Mouse (Mus musculus) heart, postnatal 36 days (tissue): ENCODE data around the gene Stub1. TPM values are rescaled to one million over a fixed set of nuclear protein-coding genes. Genes with fewer than 3 reads are reported as not detected.

Source experiments
- DNase-seq, 2 experiments: peaks; one replicate each; pipeline ENCODE4 v3.0.0; 2021 to 2022
- intact Hi-C: fragments of 180-260 bp; cut with DNase I; formaldehyde crosslinking; loops from one replicate; pipeline ENCODE4 v1.15.1; 2025
- total RNA-seq, 2 experiments: library from RNA; stranded (reverse); gene quantifications; 2 replicates each; pipeline ENCODE4 v1.2.3; 2021

Stub1 gene
- total RNA-seq, 2 experiments from 2014 or later: 111 to 116 TPM

DNA sequence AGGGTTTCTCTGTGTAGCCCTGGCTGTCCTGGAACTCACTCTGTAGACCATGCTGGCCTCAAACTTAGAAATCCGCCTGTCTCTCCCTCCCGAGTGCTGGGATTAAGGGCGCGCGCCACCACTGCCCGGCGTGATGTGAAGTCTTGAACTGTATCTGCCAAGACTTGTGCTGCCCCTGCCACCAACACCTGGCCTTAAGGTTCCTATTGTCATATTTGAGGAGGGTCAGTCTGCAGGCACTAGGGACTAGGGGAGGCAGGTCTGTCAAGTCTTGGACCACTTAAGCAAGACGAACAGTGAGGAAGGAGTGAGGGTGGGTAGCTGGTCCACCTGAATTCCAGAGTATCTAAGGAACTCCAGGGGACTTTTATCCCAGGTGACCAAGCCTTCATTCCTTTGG is 36.3 kb upstream of the Stub1 start:
- intact Hi-C loops: loop anchor here (2.0 kb wide), 1 partner anchor 25 kb away; the partner anchor contains the start of gene Rhot2
- no peak for DNase-seq

DNA sequence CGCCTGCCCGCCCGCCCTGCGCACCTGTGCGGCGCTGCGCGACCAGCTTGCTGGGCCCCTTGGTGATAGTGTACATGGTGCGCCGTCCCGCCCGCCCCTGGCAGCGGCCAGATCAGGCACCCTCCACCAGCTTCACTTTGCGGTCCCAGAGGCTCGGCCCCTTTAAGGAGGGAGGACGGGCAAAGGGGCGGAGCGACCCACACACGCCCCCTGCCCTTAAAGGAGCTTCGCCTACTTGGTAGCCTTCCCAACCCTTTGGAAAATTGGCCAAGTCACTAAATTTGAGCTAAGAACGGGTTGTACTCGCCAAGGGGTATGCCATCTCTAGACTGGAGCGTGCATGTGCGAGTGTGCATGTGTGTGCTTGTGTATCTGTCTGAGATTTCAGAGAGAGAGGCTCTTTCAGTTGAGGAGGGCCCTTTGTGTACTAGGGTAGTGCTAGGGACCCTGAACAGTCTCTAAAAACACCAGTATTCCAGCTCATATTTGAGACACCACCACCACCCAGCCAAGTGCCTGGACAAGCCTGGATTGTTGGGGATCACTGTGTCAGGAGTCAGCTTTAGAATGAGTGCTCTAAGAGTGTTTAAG is 35.5 kb upstream of the Stub1 start, which contains the start of gene Mcrip2:
Mcrip2 (minus strand) TSS at position 164 of the 591 bp plus-strand sequence.
- intact Hi-C loops: loop anchor here (2.0 kb wide), 1 partner anchor 24 kb away; the partner anchor contains the start of gene Rhot2
- peak; percentile 83 to 86 for DNase-seq

DNA sequence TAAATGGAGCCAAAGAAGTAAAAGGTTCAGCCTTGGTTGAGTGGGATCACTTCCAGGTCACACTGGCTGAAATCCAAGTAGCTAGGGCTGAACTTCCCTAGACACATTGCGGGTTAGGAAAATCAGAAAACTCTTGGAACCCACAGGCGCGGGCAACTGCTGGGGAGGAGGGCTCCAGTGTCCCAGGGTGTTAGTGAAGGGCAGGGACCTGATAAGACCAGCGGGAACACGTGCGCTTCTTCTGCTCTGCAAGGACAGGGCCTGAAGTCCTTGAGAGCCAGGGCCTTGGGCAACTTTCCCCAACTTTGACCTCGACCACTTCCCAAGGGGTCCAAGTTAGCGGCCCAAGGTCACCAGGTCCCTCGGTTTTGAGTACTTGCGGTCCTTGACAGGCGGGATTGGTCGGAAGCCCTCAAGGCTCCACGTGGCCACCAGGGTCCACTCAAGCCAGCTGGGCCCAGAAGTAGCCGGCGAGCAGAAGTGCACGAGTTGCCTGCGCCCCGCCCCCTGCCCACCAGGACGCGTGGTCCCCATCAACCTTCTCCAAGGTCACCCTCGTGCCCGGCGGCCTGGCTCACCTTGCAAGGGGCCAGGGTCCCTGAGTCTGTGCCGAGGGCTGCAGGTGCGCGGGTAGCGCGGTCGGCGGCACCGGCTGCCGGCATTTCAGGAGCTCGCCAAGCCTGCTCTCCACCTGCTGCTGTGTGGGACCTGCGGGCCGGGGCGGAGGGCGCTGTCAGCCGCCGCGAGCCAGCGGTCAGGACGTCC is 34.8 kb upstream of the Stub1 start:
- peak; percentile 68 to 69 for DNase-seq
- intact Hi-C loops: loop anchor here (2.0 kb wide), 1 partner anchor 23 kb away; the partner anchor contains the start of gene Rhot2

DNA sequence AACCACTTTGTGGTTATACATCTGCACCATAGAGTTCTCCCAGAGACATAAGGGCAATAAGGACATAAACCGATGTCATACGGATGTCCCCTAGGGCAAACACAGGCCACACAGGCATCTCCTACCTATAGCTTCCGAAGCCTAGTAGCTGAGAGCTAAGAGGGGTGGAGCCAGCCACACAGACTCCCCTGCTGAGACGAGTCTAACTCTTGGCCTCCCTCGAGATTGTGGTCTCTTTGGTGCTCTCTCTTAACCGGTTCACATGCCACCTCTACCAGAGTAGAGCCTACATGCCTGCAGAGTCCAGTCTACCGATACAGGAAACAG is 34.3 kb upstream of the Stub1 start:
- DNase-seq: no peak
- intact Hi-C loops: no loop called here

DNA sequence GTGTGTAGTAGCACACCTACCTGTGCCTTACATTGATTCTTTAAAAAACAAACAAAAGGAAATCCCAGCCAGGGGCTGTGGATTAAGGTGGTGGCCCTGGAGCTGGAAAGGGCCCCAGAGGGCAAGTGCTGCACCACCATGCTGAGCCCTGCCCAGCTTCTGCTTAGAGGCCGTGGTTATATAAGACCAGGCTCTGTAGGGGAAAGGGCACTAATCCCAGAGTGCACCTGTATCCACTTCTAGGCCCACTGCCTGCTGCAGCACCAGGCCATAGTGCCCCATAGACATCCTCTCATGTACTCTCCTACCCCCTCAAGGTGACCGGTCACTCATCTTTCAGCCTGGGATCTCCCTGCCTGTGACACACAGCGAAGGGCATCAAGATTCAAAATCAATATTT is 33.0 kb upstream of the Stub1 start:
- intact Hi-C loops: no loop called here

DNA sequence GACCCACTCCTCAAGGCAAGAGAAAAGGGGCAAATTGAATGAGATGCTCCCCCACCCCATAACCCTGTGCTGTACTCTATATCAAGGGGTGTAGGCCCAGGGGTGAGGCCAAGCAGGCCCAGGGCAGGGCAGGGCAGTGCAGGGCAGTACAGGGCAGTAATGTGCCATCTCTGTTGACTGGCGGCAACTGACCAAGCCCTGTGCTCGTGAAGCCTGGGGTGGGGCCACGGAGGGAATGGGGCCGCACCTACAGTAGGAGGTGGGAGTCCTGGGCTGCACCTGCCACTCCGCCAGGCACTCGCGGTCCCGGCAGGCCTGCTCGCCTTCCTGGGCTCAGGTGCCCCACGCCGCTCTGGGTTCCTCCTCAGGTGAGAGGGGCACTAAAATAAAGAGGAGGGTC is 32.1 kb upstream of the Stub1 start:
- no peak for DNase-seq
- intact Hi-C loops: no loop called here

More for the DNA sequence above, 33.0 kb upstream of the Stub1 start:
- DNase-seq: no peak

DNA sequence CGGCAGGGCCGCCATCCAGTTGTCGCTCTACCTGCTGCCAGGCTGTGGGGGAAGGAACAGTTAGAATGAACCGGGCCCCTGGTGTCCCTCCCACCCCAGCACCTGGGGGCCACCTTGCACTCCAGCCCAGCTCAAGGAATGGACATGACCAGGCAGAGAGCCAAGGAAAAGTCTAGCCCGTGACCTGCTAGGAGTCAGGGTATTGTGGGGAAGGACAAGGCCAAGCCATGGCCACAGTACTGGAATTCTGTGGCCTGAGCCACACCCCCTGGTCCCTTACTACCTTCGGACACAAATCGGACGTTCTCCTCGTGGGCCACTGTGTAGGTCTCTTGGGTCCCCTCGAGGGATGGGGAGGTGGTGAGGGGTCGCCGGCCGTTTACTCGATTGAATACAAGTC is 31.1 kb upstream of the Stub1 start:
- DNase-seq: no peak
- intact Hi-C loops: no loop called here

DNA sequence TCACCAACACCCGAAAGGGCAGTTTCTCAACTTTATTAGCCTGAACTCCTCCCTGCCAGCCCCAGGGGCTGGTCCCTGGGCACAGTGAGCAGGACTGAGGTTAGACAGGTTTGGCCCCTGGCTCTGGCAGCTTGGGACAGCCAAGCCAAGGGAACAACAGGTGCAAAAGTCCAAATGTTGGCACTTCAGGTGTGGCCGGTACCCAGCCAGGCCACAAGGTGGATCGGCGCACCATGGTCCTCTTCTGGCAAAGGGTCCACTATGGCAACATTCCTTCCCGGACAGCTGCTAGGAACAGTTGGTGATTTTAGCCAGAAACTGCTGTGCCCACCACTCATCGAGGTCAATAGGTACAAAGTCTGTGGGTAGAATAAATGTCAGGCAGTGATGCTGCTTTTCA is 30.5 kb upstream of the Stub1 start:
- intact Hi-C loops: no loop called here
- no peak for DNase-seq

DNA sequence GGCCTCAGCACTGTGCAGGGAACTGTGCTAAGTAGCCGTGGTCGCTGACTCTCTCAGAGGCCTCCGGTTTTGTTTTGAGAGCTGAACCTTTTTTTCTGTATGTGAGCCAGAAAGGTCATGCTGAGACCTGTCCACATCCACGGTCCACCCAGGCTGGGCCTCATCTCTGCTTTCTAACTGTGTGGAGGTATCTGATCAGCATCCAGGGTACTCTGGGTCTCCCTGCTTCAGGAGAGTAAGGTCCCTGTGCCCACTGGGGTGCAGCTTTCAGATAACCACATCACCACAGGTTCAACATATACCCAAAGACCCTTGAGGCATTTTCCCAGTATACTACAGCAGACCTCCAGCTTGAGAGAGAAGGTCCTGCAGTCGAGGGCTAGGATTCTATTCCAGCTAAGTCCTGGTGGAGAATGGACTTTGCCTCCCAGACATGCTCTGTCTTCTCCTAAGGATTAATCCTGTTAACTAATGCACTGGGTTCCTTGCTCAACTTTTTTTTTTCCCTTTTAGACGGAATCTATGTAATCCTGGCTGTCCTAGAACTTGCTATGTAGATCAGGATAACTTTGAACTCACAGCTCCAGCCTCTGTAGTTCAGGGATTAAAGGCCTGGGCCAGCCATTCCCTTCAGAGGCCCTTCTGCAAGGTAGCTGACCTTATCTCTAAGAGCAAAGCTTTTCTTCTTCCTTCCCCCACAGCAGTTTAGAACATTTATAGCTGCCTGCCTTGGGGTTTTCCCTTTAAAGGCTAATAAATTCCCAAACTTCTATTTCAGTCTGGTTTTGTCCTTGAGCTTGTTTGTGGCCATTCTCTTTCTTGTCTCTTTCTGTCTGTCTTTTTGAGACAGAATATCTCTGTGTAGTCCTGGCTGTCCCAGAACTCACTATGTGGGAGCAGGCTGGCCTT is 28.8 kb upstream of the Stub1 start:
- no peak for DNase-seq
- intact Hi-C loops: no loop called here

DNA sequence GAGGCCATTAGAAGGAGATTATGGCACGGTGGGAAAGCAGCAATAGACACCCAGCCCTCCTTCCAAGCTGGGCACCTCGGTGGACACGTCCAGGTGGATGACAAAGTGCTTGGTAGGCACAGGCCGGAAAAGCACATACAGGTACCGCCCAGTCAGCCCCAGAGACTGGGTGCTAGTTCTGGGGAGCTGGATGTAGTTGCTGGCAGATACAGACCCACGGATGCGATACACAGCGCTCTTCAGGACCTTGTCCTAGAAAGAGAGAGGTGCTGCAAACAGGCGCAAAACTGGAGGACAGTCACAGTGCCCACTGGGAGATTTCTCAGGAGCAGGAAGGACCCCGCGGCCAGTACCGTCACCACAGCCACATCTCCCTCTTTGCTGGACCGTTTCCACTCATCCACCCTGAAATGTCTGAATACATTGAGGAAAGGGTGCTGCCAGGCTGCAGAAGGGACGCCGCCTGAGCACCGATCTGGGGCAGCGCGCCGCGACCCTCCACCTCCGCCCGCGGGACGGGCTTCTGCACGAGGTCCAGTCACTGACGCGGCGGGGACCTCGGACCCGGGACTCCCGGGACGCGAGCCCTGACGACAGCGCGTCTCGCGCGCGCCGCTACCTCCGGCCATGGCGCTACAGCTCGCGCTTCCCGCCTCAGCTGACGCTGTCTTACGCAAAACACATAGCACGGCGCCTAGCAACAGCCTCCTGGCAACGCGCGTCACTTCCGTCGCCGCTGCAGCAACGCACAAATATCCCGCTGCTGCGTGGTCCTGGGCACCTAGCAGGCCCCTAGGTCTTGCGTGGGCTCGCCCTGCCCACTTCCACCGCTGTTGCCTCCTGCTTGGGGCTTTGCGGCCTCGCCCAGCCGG is 27.9 kb upstream of the Stub1 start, which contains the start of gene Wdr90:
Wdr90 (minus strand) TSS at position 670 of the 872 bp plus-strand sequence.
- intact Hi-C loops: no loop called here
- DNase-seq: peak; percentile 89

DNA sequence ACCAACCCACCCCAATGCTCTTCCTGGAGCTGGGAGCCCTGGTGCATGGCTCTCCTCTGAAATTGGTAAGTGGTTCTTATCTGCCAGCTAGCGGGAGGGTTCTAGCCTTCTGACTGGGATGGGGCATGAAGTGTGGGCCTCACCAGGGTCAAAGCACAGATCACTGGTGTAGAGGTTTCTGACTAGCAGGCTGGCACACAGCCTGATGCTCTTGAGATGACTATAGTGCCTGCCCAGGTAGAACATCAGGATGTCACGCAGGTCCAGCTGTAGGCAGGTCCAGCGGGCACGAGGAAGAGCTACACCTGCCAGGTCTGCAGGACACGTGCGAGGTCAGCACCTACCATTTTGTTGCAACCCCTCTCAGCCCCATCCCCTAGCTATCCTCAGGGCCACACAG is 27.0 kb upstream of the Stub1 start:
- no peak for DNase-seq
- intact Hi-C loops: no loop called here

DNA sequence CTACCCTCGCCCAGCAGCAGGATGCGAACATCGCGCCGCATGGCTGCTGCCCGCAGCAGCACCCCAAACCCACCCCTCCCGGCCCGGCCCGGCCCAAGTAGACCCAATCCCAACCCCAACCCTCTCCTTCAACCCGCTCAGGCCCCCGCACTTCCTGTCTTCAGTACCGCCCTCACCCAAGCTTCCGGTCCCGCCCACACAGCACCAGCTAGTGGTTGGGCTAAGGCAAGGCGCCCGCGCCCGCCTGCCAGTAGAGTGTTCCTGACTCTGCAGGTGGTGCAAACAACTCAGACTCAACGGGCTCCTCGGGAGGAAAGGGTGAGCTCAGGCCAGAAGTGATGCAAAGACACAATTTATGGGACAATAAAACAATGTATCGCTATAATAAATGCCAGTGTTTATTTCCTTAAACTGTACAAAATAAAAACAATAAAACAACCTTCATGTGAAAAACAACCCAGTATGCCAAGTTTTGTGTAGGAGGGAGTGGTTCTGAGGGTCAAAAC is 11.2 kb upstream of the Stub1 start, which contains the start of gene Rhot2:
Rhot2 (minus strand) TSS at position 456 of the 506 bp plus-strand sequence.
- DNase-seq: peak; percentile 93 to 95
- intact Hi-C loops: loop anchor here (2.0 kb wide), 1 partner anchor 24 kb away; the partner anchor contains the start of gene Mcrip2

DNA sequence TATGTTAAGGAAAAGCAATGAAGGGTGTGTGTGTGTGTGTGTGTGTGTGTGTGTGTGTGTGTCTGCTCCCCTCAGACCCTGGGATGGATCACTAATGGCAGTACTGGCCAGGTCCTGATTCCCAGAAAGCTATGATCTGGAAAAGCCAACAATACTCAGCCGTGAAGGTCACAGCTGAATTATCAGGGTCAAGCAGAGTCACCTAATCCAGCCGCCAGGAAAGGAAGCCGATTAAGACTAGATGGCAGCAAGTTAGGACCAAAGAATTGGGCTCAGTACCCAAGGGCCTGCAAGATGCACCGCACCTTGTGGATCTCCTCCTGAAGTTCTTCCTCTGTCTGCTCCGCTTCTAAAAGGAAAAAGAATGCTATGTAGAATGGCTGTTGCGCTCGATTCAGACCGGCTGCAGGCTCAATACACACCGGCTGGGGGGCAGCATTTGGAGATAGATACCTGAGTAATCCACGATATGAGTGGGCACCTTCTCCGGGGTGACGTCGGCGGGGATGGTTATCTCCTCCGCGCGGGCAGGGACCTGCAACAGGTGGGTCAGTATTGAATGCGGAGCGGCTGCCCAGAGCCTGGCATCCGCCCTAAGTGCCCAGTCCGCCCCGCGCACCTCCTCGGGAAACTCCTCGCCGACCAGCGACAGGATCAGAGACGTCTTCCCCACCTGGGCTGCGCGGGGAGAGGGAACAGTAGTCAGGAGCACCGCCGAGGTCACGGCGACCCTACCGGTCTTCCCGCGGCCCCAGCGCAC is 10.6 kb upstream of the Stub1 start:
- intact Hi-C loops: loop anchor here (2.0 kb wide), 1 partner anchor 25 kb away; the partner anchor contains the start of gene Mcrip2
- no peak for DNase-seq

DNA sequence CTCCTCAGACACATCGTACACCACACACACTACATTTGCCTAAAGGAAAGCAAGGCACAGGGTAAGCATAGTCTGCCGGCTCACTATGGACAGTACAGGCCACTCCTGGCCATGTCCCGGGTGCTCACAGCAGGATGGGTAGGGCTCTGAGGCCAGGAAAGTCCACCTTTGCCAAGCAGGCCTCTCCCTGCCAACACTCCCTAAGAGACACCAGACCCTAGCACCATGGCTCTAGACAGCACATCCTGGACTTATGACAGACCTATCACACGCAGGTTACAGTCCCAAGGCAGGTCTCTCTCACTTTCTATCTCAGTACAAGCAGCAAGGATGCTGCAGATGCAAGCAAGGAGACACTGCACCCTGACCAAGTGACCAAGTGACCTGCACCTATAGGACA is 9.9 kb upstream of the Stub1 start:
- intact Hi-C loops: no loop called here
- DNase-seq: no peak

DNA sequence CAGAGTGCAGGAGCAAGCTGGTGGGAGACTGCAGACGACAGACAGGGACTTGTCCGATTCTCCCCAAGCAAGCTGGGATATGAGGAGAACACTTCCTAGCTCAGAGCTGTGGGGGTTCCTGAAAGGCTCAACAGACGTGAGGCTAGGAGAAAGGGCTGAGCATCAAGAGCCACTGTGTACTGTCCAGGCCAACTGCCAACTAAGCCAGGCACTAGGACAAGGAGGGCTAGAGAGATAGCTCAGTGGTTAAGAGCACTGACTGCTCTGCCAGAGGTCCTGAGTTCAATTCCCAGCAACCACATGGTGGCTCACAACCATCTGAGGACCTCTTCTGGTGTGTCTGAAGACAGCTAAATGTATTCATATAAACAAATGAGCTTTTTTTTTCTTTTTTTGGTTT is 9.3 kb upstream of the Stub1 start:
- intact Hi-C loops: no loop called here
- no peak for DNase-seq

DNA sequence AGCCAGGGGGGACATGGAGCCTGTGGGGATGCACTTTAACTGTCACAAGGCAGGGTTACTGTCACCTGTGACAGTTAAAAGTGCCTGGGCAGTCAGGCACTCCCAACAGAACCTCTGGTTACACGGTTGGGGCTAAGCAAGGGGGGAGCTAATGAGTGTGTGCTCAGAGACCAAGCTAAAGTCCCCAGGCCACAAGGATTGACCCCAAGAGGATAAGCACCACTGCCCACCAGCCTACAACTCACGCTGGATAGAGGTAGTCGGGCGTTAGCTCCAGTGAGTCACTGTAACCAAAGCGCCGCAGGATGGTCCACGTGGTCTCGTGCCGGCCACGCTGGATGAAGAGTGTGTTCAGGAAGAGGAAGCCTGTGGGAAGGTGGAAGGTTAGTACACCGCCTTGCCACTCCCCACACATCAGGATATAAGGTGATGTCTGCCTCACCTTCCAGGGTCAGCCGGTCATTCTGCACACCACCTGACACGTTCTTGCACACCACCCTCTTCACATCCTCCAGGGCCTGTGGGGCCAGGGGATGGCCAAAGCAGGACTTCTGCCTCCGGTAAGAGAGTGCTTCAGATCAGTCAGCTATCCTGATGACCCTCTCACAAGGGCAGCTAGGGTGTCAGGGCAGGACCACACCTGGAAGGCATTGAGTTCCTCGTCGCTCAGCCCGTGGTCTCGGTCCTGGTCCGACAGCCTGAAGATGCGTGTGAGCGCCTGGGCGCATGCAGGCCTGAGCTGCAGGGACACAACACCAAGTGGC is 8.1 kb upstream of the Stub1 start, which contains the start of gene Gm20683:
Gm20683 (minus strand) TSS at position 647 of the 764 bp plus-strand sequence.
- no peak for DNase-seq
- intact Hi-C loops: no loop called here

DNA sequence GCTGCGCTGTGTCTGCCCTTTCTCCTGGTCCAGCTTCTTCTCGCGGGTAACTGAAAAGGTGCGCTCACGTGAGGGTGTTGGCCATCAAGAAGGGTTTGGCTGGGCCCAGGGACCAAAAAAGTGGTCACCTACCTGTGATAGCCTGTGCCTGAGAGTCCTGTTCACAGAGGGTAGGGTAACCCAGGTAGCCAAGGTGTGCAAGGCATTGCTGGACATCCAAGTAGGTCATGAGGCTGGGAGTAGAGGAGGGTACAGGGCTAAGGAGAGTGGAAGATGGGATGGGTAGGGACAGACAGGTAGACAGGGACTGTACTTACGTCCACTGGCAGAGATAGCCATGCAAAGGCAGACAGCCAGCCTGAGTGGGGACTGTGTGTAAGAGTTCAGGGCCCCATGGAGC is 7.3 kb upstream of the Stub1 start:
- no peak for DNase-seq
- intact Hi-C loops: no loop called here
